Mouse (Mus musculus) MEL (cell line): ENCODE data around the gene Kcnj3.

ENCODE experiments used
- CHD1 ChIP-seq: IDR thresholded peaks from 2 replicates; pipeline ENCODE4 v1.6.1; 2012; ENCODE audit warnings: low read depth, mild to moderate bottlenecking, inconsistent platforms, low read length, improper control_type of control experiment
- CTCF ChIP-seq, 3 experiments: IDR thresholded peaks in 2 of 3; conservative IDR thresholded peaks in 1 of 3; 2 replicates each; pipeline ENCODE4 v1.5.1; 2011 to 2012; ENCODE audit warnings: low read length in 3 of 3, low read depth in 2 of 3, mild to moderate bottlenecking in 2 of 3, improper control_type of control experiment in 1 of 3, inconsistent platforms in 1 of 3, mixed read lengths in 1 of 3, moderate library complexity in 1 of 3; ENCODE audit not compliant: control insufficient read depth in 1 of 3, insufficient read depth in 1 of 3, poor library complexity in 1 of 3, severe bottlenecking in 1 of 3
- E2F4 ChIP-seq: IDR thresholded peaks from 2 replicates; pipeline ENCODE4 v1.6.1; 2011; ENCODE audit warnings: low read depth, low read length, improper control_type of control experiment, borderline replicate concordance
- POLR2A ChIP-seq, 2 experiments: IDR thresholded peaks; 2 replicates each; pipeline ENCODE4 v1.6.1; 2011 to 2012; ENCODE audit warnings: low read length in 2 of 2, mild to moderate bottlenecking in 2 of 2, control low read depth in 1 of 2, improper control_type of control experiment in 1 of 2, low read depth in 1 of 2, moderate library complexity in 1 of 2; ENCODE audit not compliant: control insufficient read depth in 1 of 2, insufficient read depth in 1 of 2, poor library complexity in 1 of 2
- TAL1 ChIP-seq: IDR thresholded peaks from 2 replicates; pipeline ENCODE4 v1.6.1; 2012; ENCODE audit warnings: mild to moderate bottlenecking, inconsistent platforms, low read length, moderate library complexity, mixed read lengths
- ZC3H11A ChIP-seq: IDR thresholded peaks from 2 replicates; pipeline ENCODE4 v1.6.1; 2012; ENCODE audit warnings: low read depth, mild to moderate bottlenecking, inconsistent platforms, low read length, improper control_type of control experiment

DNA sequence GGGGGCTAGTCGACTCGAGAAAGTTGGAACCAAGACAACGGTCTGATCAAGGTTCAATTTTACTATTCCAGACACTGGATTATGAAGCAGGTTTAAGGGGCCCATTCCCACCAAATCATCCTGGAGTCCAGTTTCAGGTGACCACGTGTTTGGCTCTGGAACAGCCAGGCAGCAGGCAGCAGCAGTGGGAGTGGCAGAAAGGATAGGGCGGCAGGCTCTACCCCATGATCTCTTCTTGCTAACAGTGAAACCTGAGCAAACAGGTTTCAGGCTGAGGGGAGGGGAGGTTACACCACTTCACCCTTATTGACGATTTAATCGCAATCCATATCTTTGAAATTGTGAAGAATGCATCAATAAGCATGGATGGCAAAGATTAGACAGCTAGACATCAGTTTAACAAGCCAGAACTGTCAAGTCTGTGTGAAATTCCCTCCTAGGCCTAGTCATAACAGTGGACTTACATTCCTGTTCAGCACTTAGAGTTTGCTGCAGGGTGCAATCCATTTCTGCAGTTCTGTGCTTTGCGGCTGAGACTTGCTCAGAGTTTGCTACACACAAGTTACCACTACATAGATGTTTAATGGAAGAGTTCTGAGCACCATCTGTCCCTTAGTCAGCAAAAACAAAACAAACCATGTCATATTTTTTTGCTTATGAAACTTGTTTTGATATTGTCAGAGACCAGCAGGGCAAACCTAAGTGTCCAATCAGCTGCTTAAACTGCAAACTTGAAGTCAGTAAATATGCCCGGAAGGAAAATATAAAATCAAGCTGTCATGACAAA lies 67.8 kb downstream of the Kcnj3 start:
- TF ChIP-seq CTCF (IDR thresholded peaks at IDR 0.05 in 2 of 3, conservative IDR thresholded peaks at IDR 0.05 in 1 of 3; ENCODE audit: control insufficient read depth in 1 of 3, insufficient read depth in 1 of 3, low read depth in 2 of 3, low read length in 3 of 3, poor library complexity in 1 of 3, severe bottlenecking in 1 of 3) (no peak), E2F4 (no peak), POLR2A (IDR thresholded peaks at IDR 0.05; ENCODE audit: control insufficient read depth in 1 of 2, insufficient read depth in 1 of 2, low read depth in 1 of 2, low read length in 2 of 2, poor library complexity in 1 of 2) (no peak), ZC3H11A (no peak), CHD1 (no peak), TAL1 (no peak)
